Mouse (Mus musculus): ENCODE data around the gene Bsx.

Bsx gene

DNA sequence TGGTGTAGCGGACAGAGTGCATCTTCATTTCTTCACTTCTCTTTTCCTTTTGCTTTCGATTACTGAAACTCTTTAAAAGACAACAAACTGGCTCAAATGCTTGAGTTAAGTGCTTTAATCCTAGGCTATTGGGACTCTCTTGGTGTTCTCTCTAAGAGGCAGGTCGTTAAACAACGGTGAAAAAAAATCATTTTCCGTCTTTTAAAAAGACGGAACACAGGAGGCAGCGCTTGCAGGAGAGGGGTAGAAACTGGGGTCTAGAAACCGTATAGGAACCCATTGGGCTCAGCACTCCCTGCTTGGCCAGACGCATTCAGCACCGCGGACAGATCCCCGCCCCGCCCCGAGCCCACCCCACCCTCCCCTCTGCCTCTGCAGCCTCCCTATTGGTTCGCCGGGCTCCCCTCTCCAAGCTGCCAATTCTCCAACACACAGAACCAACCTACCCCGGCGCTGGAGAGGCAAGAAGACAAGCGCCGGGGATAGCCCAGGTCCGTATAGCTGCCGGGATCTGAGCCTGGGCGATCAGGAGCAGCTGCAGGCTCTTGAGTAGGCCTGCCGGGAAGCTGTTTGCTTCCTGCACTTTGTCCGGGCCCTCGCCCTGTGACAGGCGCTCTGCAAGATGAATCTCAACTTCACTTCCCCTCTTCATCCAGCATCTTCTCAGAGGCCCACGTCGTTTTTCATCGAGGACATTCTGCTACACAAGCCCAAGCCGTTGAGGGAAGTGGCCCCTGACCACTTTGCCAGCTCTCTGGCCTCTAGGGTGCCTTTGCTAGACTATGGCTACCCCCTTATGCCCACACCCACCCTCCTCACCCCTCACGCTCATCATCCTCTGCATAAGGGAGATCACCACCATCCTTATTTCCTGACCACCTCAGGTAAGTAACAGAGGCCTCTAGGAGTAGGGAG is at the start of gene Bsx:
Gene Bsx, plus strand, starts transcription at position 572 of the 915 bp plus-strand sequence.
- DNase-seq: peak; percentile 88 to 89

DNA sequence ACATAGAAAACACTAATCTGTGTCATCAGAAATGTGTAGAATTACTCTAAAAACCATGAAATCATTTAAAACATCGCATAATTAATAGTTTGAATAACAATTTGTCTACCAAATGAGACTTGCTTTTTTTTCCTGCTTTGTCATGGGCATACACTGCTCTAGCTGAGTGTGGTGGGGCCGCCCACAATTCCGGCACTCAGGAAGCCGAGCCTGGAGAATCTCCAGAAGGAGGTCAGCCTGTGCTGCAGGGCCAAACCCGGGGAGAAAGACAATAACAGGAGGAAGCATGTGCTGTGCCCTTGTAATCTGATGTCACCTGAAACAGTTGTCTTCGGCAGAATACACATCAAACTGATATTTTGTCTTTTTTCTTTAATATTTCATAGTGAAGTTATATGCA is 48.3 kb upstream of the Bsx start:
- peak; percentile 31 to 36 for DNase-seq

DNA sequence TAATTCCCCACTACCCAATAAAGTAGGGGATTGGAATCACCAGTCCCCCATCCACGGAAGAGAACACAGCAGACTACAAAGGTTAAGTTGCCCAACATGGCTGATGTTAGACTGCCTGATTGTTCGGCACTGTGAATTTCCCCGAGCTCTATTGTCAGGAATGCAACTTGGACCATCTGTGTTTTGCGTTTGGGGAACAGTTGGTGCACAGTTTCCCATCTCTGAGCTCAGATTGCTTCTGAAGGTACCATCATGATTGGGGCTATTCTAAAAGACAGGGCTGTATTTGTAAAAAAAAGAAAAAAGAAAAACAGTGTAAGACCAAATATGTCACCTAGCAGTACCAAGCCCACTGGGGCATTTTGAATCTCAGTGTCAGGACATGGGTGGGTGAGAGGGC is 46.6 kb upstream of the Bsx start:
- DNase-seq: no peak

DNA sequence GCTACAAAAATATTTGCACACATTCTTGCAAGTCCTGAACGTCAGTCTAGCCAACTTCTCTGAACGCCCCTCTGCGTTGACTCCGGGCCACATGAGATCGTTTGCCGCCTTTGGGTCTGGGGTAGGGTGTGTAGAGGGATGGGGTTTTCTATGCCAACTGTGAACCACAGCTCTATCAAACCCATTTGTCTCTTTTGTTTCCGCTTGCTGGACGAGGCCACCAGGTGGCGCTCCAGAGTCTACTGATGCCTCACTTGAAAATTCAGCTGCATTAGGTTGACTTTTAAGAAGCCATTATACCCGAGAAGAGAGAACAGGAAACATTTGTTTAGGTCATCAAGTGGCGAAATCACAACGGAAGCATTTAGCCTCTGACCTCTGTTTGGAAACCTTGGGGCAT is 39.4 kb upstream of the Bsx start:
- peak; percentile 90 to 91 for DNase-seq

DNA sequence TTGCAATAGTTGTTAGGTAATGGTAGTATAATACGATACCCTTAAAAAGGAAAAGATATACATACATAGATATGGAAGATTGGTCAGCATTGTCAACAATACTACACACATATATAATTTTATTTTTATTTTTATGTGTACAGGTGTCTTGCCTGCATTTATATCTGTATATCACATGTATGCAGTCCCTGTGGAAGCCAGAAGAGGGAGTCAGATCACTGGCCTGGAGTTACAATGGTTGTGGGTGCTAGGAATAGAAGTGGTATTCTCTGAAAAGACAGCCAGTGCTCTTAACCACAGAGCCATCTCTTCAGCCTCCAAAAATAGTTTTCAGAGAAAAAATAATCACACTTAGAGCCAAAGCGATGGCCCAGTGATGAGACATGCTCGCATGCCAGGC is 37.2 kb upstream of the Bsx start:
- DNase-seq: no peak

DNA sequence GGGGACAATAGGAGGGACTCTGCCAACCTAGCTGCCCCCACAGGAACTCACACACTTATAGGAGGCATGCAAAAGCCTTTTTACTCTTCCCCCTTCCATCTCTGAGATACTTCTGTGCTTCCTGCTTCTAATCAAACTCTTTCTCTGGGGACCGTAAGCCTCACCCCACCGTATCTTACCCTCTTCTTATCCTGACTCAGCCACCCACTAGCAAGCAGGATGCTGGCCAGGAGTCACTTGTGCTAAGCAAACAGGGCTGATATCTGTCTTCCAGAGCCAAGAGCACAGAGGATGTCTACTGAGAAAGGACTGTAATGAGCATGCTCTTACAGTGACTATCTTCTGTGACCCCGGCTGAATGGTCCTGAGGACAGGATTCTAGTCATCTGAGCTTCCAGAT is 34.3 kb upstream of the Bsx start:
- no peak for DNase-seq

DNA sequence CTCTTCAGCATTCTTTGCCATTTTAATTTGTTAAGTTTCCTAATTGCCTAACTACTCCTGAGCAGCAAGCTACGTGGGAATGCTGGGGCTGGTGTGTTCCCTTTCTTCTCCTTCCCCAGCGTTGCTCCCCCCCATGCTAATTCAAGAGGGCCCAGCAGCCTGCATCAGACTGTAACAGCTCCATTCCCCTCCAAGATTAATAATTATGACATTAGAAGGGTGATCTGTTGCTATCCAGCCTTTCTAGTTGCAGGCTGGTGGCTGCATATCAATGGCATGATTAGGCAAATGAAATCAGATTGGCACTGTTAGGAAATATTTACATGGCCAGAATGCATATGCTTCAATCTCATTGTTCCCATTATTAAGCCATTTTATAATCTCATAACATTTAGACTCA is 22.4 kb upstream of the Bsx start:
- DNase-seq: no peak

DNA sequence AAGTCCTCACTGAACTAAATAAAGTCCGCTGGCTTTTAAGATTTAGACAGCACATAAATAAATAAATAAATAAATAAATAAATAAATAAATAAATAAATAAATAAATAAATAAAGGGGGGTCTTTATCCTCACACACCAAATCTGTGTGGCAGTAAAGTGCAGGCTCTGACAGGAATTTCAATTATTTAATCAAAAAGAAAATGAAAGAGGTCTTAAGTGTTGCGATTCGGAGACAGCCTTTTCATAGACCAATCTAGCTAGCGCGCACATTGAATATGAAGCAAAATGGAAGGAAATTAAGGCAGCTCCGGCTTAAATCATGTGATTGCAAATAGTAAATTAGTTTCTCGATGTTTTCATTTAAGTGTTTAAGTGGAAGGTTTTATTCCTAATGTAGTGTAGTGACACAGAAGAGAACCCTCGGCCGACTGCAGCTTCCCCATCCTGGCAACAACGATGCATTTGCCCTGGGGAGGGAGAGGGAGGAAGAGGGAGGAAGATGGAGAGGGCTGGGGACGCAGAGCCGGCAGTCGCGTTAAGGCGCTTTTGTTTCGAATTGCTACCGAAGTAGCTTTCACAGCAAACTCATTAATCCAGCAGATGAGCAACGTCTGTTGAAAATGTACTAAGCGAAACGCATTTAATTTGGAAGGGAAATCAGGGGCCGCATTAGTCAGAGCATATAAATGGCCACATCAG is 15.3 kb upstream of the Bsx start:
- DNase-seq: no peak

DNA sequence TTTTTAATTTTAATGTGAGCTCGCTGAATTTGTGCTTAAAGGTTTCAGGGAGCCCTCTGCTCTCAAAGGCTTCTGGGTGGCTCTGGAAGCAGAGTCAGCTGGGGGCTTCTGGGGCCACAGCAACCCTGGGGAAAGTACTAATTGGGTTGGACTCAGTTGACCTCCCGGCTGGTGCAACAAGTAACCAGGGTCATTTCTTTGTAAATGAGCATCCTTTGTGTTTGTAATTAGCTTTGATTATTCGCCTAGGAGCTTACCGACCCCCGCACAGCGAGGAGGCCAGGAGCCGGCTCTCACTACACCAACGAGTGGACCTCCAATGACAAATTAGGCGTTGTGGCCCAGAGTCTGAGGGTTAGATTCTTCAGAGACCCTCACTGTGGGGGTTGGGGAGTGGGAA is 14.7 kb upstream of the Bsx start:
- no peak for DNase-seq

DNA sequence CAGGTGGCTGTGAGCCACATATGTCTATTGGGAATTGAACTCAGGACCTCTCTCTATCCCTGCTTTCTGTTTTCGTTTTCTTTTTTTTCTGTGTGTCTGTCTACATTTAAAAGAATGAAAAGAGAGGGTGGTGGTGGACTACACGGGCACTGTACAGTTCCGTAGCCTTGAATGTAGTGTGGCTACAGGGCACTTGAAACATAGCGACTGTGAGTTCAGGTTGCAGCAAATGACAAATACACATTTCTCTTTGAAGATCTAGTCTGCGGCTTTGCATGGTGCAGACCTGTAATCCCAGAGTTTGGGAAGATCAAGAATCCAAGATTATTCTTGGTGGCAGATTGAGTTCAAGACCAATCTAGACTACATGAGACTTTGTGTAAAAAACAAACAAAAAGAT is 3.6 kb upstream of the Bsx start:
- DNase-seq: no peak

DNA sequence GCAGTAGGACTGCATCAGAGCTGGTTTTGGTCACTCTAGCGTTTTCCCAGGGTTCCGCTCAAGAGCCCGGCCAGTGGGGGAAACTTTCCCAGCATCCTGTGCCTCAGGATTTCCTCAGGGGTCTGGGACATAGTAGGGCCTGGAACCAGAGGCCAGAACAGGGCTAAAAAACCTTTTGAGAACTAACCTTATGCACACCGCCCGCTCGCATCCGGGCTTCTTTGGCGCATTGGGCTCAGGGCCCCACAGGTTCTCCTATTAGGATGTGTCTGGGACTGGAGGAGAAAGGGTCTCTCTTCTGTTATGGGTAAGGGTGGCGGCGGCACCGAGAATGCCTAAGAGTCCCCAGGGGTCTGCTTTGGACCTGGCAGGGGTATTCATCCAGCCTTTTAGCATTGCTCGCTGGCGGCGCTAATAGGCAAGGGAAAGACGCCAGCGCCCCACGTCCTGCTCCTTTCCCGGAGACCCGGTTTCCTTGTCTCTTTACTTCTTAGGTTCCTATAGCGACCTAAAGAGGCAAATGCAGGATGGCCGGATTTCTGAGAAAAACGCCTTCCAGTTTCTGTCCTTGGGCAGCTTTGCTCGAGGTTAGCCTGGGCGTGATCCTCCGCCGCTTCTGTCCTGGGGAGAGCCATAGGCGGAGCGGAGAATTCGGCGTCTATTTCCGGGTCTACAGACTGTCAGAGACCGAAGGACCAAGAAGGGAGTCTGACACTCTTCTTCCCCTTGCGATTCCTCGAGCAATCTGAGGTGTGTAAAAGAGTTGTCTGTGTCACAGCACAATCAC is 2.4 kb upstream of the Bsx start:
- DNase-seq: no peak

DNA sequence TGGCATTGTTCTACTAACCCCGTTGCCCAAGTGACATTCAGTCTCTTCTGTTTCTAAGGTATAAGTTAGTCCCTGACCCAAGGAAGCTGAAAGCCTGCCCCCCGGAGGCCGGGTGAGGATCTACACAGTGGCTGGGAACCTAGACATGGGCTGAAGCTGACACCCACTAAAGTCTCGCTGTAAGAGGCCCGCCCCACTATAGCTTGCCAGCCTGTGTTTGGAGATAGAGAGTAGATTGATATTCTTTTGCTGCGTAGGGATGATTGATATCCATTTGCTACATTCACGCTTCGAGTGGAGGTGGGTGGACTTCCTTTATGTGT is 1.8 kb upstream of the Bsx start:
- no peak for DNase-seq

DNA sequence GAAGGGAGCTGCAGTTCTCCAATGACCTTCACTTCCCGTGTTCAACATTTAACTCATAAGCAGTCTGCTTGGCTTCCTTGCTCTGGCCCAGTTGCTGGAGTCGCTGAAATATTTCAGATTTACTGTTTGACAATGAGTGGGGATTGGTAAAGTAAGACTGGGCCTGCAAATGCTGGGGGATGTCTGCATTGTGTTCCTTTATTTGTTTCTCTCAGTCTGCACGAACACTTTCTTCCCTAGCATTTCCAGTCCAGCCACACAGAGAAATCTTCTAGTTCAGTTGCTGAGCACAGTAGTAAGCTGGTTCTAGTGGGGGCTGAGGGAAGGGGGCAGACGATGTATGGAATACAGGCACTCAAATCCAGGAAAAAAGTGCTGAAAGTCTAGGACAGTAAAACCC is 1.0 kb downstream of the Bsx start:
- DNase-seq: no peak

DNA sequence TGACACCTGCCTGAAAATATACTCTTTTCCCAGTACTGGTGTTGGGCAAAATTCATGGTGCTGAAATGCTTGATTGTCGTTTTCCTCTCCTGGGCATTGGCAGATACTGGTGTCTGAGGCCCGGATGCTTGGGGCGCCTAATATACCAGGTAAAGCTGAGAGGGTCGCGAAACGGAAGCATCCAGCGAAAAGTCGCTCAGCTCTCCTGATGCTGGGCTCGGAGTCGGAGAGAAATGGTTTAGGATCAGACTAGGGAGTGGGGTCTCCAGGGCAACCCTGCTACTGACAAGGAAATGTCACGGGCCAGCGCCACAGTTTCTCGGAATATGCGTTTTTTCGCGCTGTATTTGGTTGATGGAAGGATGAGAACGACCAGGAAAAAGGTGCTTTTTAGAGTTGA is 1.5 kb downstream of the Bsx start:
- DNase-seq: no peak

DNA sequence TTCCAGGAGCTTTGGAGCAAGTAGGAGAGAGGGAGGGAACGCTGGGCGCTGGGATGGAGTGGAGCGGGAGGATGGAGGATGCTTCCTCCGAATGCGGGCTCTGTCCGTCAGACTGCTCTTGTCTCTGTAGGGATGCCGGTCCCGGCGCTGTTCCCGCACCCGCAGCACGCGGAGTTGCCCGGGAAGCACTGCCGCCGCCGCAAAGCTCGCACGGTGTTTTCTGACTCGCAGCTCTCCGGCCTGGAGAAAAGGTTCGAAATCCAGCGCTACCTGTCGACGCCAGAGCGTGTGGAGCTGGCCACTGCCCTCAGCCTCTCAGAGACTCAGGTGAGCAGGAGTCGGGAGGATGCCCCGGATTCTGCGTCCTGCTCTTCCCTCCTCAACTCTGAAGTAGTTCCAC is 2.2 kb downstream of the Bsx start:
- DNase-seq: peak in 1 of 2 experiments; percentile 27

DNA sequence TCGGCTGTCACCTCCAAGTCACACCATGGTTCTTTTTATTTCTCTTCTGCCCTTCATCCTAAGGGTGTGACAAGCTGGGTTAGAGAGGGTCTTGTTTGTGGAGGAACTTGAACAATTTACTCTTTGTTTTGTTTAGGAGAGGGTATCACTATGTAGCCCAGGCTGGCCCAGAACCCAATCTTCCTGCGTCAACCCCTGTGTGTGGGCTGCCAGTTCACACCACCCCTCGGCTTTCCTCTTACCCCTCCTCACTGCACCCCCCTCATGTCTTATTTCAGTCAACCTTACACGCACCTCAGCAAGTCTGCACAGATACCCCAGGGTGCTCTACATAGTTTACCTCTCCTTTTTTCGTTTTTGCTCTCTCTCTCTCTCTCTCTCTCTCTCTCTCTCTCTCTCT is 2.8 kb downstream of the Bsx start:
- no peak for DNase-seq

DNA sequence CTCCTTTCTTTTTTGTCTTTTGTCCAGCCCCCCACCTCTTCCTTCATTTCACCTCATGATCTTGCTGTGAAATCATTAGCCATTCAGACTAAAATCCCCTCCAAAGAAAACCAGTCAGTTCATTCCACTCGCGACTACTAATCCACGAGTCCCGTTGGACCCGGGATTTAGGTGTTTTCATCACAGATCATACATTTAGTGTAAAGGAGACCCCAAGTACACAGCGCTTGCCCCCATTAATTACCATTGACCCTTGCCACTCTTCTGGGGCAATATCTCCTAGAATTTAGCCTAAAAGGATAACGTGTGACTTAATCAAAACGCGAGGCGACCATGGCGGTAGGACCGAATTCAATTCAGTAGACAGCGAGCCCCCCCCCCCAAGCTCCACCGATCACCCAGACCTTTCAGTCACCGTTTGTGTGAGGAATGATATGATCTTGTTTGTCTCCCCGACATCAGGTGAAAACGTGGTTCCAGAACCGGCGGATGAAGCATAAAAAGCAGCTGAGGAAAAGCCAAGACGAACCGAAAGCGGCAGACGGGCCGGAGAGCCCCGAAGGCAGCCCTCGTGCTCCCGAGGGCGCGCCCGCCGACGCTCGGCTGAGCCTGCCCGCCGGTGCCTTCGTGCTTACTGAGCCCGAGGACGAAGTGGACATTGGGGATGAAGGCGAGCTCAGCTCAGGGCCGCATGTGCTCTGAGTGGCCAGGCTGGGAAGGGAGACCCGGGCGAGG is 3.4 kb downstream of the Bsx start:
- no peak for DNase-seq

DNA sequence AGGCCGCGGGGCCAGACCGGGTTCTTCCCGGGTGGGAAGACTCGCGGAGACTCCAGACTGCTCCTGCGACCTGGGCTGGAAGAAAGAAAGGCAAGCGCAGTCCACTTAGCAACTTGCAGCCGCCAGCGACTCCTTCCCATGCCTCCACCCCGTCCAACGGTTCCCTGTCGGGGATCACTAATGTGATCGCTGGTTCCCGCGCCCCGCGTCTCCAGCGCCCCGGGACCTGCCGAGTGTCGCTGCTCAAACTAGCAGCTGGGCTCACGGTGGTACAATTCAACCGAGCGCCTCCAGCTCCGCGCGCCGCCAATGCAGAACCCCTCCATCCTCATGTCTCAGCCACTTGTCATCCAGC is 3.9 kb downstream of the Bsx start:
- DNase-seq: peak in 1 of 2 experiments; percentile 28

DNA sequence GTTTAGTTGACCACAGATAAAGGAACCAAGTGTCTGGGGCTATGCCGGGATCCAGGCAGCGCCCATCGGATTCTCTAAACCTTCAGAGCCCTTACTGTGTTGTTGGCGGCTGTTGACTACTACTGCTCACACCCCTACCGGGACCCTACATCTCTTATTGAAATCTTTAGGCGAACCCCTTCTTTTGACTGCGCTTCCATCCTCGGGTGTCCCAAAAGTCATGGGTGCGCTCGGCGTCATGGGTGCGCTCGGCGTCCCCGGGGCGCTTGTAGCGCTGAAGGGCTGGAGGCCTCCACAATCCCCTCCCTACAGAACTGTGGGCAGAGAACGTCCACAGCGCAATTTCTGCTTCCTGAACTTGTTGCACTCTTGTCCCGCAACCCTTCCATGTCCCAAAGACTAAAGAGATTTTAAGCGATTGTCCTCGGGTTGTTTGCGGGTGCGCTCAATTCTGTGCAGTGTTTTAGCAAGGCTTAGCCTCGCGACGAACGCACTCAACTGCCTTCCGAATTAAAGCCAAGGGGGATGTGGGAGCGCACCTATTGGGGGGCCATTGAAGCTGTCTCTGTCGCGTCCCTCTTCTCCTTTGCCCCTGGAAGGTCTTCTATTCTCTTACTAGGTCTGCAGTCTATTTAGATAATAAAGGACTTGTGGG is 4.5 kb downstream of the Bsx start:
- no peak for DNase-seq

DNA sequence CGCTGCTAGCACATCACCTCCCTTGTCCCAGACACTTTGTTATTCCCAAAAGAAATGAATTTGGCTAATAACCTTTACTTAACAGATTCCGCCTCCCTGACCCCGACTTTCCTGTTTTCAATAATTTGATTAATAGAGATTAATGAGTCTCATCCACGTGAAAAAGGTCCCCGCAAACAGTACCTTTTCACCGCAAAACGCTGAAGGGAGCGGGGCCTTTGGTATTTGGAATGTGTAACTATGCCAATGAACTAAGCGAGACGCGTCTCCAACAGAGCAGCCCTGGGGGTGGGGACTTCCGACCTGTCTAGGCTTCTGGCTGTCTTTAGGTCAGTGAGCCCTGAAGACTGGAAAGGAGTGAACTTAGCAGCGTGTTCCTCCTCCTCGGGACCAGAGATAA is 5.1 kb downstream of the Bsx start:
- DNase-seq: no peak

DNA sequence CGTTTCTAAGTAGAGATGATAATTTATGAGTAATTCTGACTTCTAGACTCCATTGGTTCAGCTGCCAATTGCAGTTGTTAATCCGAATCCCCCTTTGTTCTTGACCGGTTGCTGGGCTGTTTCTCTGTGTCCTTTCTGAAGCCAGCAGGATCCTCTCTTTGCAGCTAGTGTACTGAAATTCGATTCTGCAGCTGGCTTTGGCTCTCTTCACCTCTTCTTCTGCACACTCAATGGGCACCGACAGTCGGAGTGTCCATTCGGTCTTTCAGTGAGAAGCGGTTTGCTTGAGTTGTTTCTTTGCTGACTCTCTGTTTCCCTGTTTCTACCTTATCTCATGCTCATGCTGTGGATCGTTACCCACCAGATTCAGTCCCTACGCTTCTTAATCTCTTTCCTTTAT is 11.7 kb downstream of the Bsx start:
- no peak for DNase-seq

DNA sequence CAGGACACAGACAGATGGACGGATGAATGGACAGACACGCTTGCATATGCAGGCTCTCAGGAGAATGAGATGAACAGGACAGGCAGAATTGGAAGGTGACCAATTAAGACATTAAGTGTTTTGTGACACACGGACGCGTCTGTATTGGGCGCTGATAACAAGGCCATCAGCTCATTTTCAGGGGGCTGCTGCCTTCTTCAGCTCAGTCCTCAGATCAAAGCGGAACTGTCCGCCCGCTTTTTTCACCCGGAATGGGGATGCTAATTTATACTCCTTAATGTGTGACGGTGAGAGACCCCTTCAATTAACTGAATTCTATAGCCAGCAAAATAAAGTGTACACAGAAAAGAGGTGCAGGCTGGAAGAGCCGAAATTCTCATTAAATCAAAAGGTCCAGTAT is 15.5 kb downstream of the Bsx start:
- no peak for DNase-seq

DNA sequence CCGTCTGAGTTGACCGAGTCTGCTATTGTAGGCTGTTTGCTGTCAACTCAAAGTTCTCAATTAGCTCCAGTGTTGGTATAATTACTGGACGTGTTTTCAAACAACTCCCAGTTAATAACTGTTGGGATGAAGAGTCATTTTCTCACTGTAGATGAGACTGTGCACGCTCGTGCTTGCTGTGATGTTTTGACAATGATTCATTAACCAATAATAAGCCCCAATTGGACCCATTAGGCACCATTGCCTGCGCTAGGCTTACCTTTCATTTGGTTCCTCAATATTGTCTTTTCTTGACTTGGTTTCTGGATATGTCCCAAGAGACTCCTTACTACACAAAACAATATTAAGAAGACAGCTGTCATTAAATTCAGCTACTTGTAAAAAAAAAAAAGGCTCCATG is 18.5 kb downstream of the Bsx start:
- DNase-seq: no peak
